Mouse (Mus musculus): ENCODE data around the gene Epyc. TPM values are rescaled to one million over a fixed set of nuclear protein-coding genes. Genes with fewer than 3 reads are reported as not detected.
"Not testable (repeated sequence)": the region's sequence is repeated elsewhere in the genome, so short reads cannot be mapped to it uniquely, and the experiment has no call there.

Epyc gene
- polyA plus RNA-seq, 1 experiment from 2014 or later: 1.2 TPM

- WGBS: 70% methylated on average over 1 of the region's 1 CpGs
- Histone ChIP-seq H3K9me3 (ENCODE audit: control insufficient read depth, low read depth, low read length) (no peaks in the 10 kb centered on the region), H3K4me2 (replicated peaks; ENCODE audit: low read depth, low read length) (no peak overlapping the region), H3K27me3 (ENCODE audit: control insufficient read depth, insufficient read depth, low read length) (no peaks in the 10 kb centered on the region), H3K9ac (replicated peaks; ENCODE audit: low read depth, low read length) (no peak overlapping the region), H3K27ac (ENCODE audit: low read length) (no peak overlapping the region), H3K4me1 (ENCODE audit: control insufficient read depth, insufficient read depth, low read length) (no peaks in the 10 kb centered on the region), H3K4me3 (ENCODE audit: low read depth, low read length) (no peak overlapping the region), H3K36me3 (ENCODE audit: control insufficient read depth, insufficient read depth, low read length) (no peaks in the 10 kb centered on the region)
- no peak for ATAC-seq (ENCODE audit: insufficient number of reproducible peaks, insufficient read depth, low FRiP score, low read depth)
These were observed 73.4 kb downstream of the Epyc start for GRCm38 (mm10) chr10:97717233-97717632.

GRCm38 (mm10) chr10:97718021-97718420 is 74.2 kb downstream of the Epyc start:
- no peaks in the 10 kb centered on the region for H3K36me3 ChIP-seq (ENCODE audit: control insufficient read depth, insufficient read depth, low read length)
- 76% methylated on average over 2 of the region's 2 CpGs for WGBS
- no peaks in the 10 kb centered on the region for H3K27me3 ChIP-seq (ENCODE audit: control insufficient read depth, insufficient read depth, low read length)
- ATAC-seq (ENCODE audit: insufficient number of reproducible peaks, insufficient read depth, low FRiP score, low read depth): no peak
- no peaks in the 10 kb centered on the region for H3K4me1 ChIP-seq (ENCODE audit: control insufficient read depth, insufficient read depth, low read length)
- H3K9ac ChIP-seq (replicated peaks; ENCODE audit: low read depth, low read length): no peak overlapping the region
- no peak overlapping the region for H3K27ac ChIP-seq (ENCODE audit: low read length)
- no peak overlapping the region for H3K4me2 ChIP-seq (replicated peaks; ENCODE audit: low read depth, low read length)
- H3K9me3 ChIP-seq (ENCODE audit: control insufficient read depth, low read depth, low read length): no peaks in the 10 kb centered on the region
- H3K4me3 ChIP-seq (ENCODE audit: low read depth, low read length): no peak overlapping the region

DNA sequence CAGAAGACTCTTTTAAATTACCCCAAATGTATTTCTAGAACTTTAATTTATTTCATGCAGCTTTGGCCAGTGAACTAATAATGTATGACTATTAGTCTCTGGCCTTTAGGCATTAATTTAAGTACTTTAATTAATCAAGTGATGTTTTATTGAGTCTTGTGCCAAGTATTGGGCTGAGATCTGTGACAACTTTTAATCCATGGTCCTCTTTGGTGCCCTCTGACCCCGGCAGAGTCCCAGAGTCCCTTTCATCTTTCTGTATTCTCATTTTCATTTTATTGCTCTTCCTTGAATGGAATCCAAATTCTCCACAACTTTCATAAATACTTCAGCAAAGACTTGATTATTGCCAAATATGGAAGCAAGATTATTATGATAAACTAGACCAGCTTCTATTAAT is 76.8 kb downstream of the Epyc start:
- 74% methylated on average over 1 of the region's 1 CpGs for WGBS
- Histone ChIP-seq H3K4me3 (ENCODE audit: low read depth, low read length) (no peak overlapping the region), H3K9ac (replicated peaks; ENCODE audit: low read depth, low read length) (no peak overlapping the region), H3K4me2 (replicated peaks; ENCODE audit: low read depth, low read length) (no peak overlapping the region), H3K4me1 (ENCODE audit: control insufficient read depth, insufficient read depth, low read length) (no peaks in the 10 kb centered on the region), H3K27ac (ENCODE audit: low read length) (no peak overlapping the region), H3K36me3 (ENCODE audit: control insufficient read depth, insufficient read depth, low read length) (no peaks in the 10 kb centered on the region), H3K9me3 (ENCODE audit: control insufficient read depth, low read depth, low read length) (no peaks in the 10 kb centered on the region), H3K27me3 (ENCODE audit: control insufficient read depth, insufficient read depth, low read length) (no peaks in the 10 kb centered on the region)
- ATAC-seq (ENCODE audit: insufficient number of reproducible peaks, insufficient read depth, low FRiP score, low read depth): no peak

- Histone ChIP-seq H3K4me2 (replicated peaks; ENCODE audit: low read depth, low read length) (no peak overlapping the region), H3K36me3 (ENCODE audit: control insufficient read depth, insufficient read depth, low read length) (no peaks in the 10 kb centered on the region), H3K9me3 (ENCODE audit: control insufficient read depth, low read depth, low read length) (no peaks in the 10 kb centered on the region), H3K4me3 (ENCODE audit: low read depth, low read length) (no peak overlapping the region), H3K27me3 (ENCODE audit: control insufficient read depth, insufficient read depth, low read length) (no peaks in the 10 kb centered on the region), H3K27ac (ENCODE audit: low read length) (no peak overlapping the region), H3K4me1 (ENCODE audit: control insufficient read depth, insufficient read depth, low read length) (no peaks in the 10 kb centered on the region), H3K9ac (replicated peaks; ENCODE audit: low read depth, low read length) (no peak overlapping the region)
- no peak for ATAC-seq (ENCODE audit: insufficient number of reproducible peaks, insufficient read depth, low FRiP score, low read depth)
- 92% methylated on average over 9 of the region's 9 CpGs for WGBS
These were observed 78.8 kb downstream of the Epyc start for GRCm38 (mm10) chr10:97722709-97723108.

DNA sequence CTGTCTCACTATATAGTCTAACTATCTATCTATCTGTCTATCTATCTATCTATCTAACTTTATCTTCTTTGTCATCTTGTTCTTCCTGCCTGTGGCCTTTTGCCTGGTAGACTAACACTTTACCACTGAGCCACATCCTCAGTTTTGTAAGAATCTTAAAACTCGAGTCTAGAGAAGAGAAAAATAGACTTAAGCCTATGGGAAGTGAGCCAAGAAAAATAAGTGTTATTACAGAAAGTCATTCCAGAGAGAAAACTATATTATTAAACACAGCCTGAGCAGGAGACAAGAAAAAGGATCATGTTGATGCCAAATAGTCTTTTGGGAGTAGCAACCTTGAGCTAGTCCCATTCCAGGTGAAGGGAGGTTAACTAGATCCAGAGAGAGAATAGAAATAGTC is 82.1 kb downstream of the Epyc start:
- H3K27ac ChIP-seq (ENCODE audit: low read length): no peak overlapping the region
- WGBS: 12% methylated on average over 1 of the region's 1 CpGs
- H3K9me3 ChIP-seq (ENCODE audit: control insufficient read depth, low read depth, low read length): no peaks in the 10 kb centered on the region
- no peaks in the 10 kb centered on the region for H3K4me1 ChIP-seq (ENCODE audit: control insufficient read depth, insufficient read depth, low read length)
- H3K27me3 ChIP-seq (ENCODE audit: control insufficient read depth, insufficient read depth, low read length): no peaks in the 10 kb centered on the region
- no peak overlapping the region for H3K9ac ChIP-seq (replicated peaks; ENCODE audit: low read depth, low read length)
- no peak for ATAC-seq (ENCODE audit: insufficient number of reproducible peaks, insufficient read depth, low FRiP score, low read depth)
- no peak overlapping the region for H3K4me3 ChIP-seq (ENCODE audit: low read depth, low read length)
- no peaks in the 10 kb centered on the region for H3K36me3 ChIP-seq (ENCODE audit: control insufficient read depth, insufficient read depth, low read length)
- no peak overlapping the region for H3K4me2 ChIP-seq (replicated peaks; ENCODE audit: low read depth, low read length)

DNA sequence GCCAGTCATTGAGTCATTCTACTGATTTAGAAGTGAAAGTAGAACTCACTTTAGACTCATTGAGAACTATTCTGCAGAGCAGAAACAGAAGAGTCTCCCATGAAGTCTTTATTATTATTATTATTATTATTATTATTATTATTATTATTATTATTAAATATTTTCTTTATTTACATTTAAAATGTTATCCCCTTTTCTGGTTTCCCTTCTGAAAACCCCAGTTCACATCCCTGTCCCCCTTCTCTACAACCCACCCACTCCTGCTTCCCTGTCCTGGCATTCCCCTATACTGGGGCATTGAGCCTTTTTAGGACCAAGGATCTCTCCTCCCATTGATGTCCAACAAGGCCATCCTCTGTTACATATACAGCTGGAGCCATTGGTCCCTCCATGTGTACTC is 82.8 kb downstream of the Epyc start, which contains the start of gene C030005K15Rik:
TSS of gene C030005K15Rik (minus strand) at position 101 of the 400 bp plus-strand sequence.
- H3K4me2 ChIP-seq (replicated peaks; ENCODE audit: low read depth, low read length); H3K36me3 ChIP-seq (ENCODE audit: control insufficient read depth, insufficient read depth, low read length); H3K27ac ChIP-seq (ENCODE audit: low read length); H3K9me3 ChIP-seq (ENCODE audit: control insufficient read depth, low read depth, low read length); H3K9ac ChIP-seq (replicated peaks; ENCODE audit: low read depth, low read length); H3K4me3 ChIP-seq (ENCODE audit: low read depth, low read length); H3K27me3 ChIP-seq (ENCODE audit: control insufficient read depth, insufficient read depth, low read length); H3K4me1 ChIP-seq (ENCODE audit: control insufficient read depth, insufficient read depth, low read length); ATAC-seq (ENCODE audit: insufficient number of reproducible peaks, insufficient read depth, low FRiP score, low read depth): not testable (repeated sequence)

Other genes with a start within 250 kb of the Epyc start
- gene Dcn, start 164.5 kb upstream of the Epyc start, polyA plus RNA-seq (2014; fragmentation: Nextera tagmentation; extraction: Ambion mirVana): 715 and 742 TPM in 2 replicates
- 320 and 332 TPM in 2 replicates for gene Lum, start 78.9 kb upstream of the Epyc start, polyA plus RNA-seq (2014; fragmentation: Nextera tagmentation; extraction: Ambion mirVana)
- 1.7 and 1.8 TPM in 2 replicates for gene Kera, start 37.2 kb upstream of the Epyc start, polyA plus RNA-seq (2014; fragmentation: Nextera tagmentation; extraction: Ambion mirVana)
- not detected in 2 replicates for gene Ccer1, start 49.0 kb downstream of the Epyc start, polyA plus RNA-seq (2014; fragmentation: Nextera tagmentation; extraction: Ambion mirVana)
- not detected in 2 replicates for gene C030005K15Rik, start 82.7 kb downstream of the Epyc start, polyA plus RNA-seq (2014; fragmentation: Nextera tagmentation; extraction: Ambion mirVana)

Measured in stomach, embryonic 14.5 days (tissue).